Mouse (Mus musculus): ENCODE measurements around the gene Swi5. TPM values are rescaled to one million over a fixed set of nuclear protein-coding genes. Genes with fewer than 3 reads are reported as not detected.

Swi5 gene
- 437 and 458 TPM in 2 replicates for polyA plus RNA-seq (2015; fragmentation: Nextera tagmentation; extraction: Ambion mirVana)

GRCm38 (mm10) chr2:32287923-32288367, at the start of gene Swi5:
Gene Swi5 (minus strand): TSS chr2:32288075.
- peaks cover 22% of the 10 kb centered on the region for H3K4me1 ChIP-seq (replicated peaks)
- H3K4me3 ChIP-seq, result peak within 1 kb of the TSS; percentile 90
- H3K9ac ChIP-seq, result peak within 1 kb of the TSS; percentile 93
- peak within 1 kb of the TSS; percentile 95 for H3K4me2 ChIP-seq
- H3K27me3 ChIP-seq, result no peaks in the 10 kb centered on the region
- peaks cover 35% of the 10 kb centered on the region for H3K36me3 ChIP-seq
- peak; percentile 99 for ATAC-seq (ENCODE audit: low FRiP score)
- peak within 1 kb of the TSS; percentile 80 for H3K27ac ChIP-seq
- no peaks in the 10 kb centered on the region for H3K9me3 ChIP-seq
- WGBS, result under 1% methylated on average over 39 of the region's 41 CpGs

GRCm38 (mm10) chr2:32335888-32336287, 48.0 kb upstream of the Swi5 start:
- H3K27me3 ChIP-seq, result peaks cover 21% of the 10 kb centered on the region
- 50% methylated on average over 15 of the region's 15 CpGs for WGBS
- H3K27ac ChIP-seq, result no peak overlapping the region
- H3K9ac ChIP-seq, result no peak overlapping the region
- H3K4me3 ChIP-seq, result no peak overlapping the region
- no peaks in the 10 kb centered on the region for H3K9me3 ChIP-seq
- H3K4me2 ChIP-seq, result no peak overlapping the region
- H3K36me3 ChIP-seq, result peaks cover 91% of the 10 kb centered on the region
- no peaks in the 10 kb centered on the region for H3K4me1 ChIP-seq (replicated peaks)
- ATAC-seq (ENCODE audit: low FRiP score), result no peak

GRCm38 (mm10) chr2:32332159-32332558, 44.3 kb upstream of the Swi5 start:
- Histone ChIP-seq H3K9me3 (no peaks in the 10 kb centered on the region), H3K4me2 (no peak overlapping the region), H3K27ac (no peak overlapping the region), H3K4me1 (replicated peaks) (peaks cover 13% of the 10 kb centered on the region), H3K9ac (no peak overlapping the region), H3K4me3 (no peak overlapping the region), H3K27me3 (peaks cover 12% of the 10 kb centered on the region), H3K36me3 (peaks cover 68% of the 10 kb centered on the region)
- no peak for ATAC-seq (ENCODE audit: low FRiP score)
- 87% methylated on average over 5 of the region's 5 CpGs for WGBS

GRCm38 (mm10) chr2:32329531-32329930, 41.7 kb upstream of the Swi5 start:
- peak overlapping the region; percentile 39 for H3K9ac ChIP-seq
- no peak overlapping the region for H3K4me2 ChIP-seq
- ATAC-seq (ENCODE audit: low FRiP score), result no peak
- no peaks in the 10 kb centered on the region for H3K9me3 ChIP-seq
- peaks cover 13% of the 10 kb centered on the region for H3K4me1 ChIP-seq (replicated peaks)
- peaks cover 45% of the 10 kb centered on the region for H3K36me3 ChIP-seq
- H3K4me3 ChIP-seq, result no peak overlapping the region
- no peaks in the 10 kb centered on the region; the same call in 1 of the 2 replicates for H3K27me3 ChIP-seq
- WGBS, result 44% methylated on average over 6 of the region's 6 CpGs
- H3K27ac ChIP-seq, result no peak overlapping the region

GRCm38 (mm10) chr2:32328911-32329460, 41.1 kb upstream of the Swi5 start:
- WGBS, result 14% methylated on average over 13 of the region's 13 CpGs
- Histone ChIP-seq H3K27me3 (no peaks in the 10 kb centered on the region; the same call in 1 of the 2 replicates), H3K4me1 (replicated peaks) (peaks cover 13% of the 10 kb centered on the region), H3K36me3 (peaks cover 42% of the 10 kb centered on the region), H3K4me2 (no peak overlapping the region), H3K4me3 (no peak overlapping the region), H3K9me3 (no peaks in the 10 kb centered on the region), H3K9ac (peak overlapping the region; percentile 39), H3K27ac (no peak overlapping the region)
- no peak for ATAC-seq (ENCODE audit: low FRiP score)

GRCm38 (mm10) chr2:32327200-32327599, 39.3 kb upstream of the Swi5 start:
- 82% methylated on average over 4 of the region's 4 CpGs for WGBS
- Histone ChIP-seq H3K36me3 (peaks cover 30% of the 10 kb centered on the region), H3K9ac (no peak overlapping the region), H3K27ac (no peak overlapping the region), H3K9me3 (no peaks in the 10 kb centered on the region), H3K4me2 (no peak overlapping the region), H3K4me3 (no peak overlapping the region), H3K27me3 (no peaks in the 10 kb centered on the region; the same call in 1 of the 2 replicates), H3K4me1 (replicated peaks) (peaks cover 29% of the 10 kb centered on the region)
- no peak for ATAC-seq (ENCODE audit: low FRiP score)

GRCm38 (mm10) chr2:32325342-32325741, 37.5 kb upstream of the Swi5 start:
- WGBS, result 73% methylated on average over 7 of the region's 7 CpGs
- Histone ChIP-seq H3K9ac (no peak overlapping the region), H3K36me3 (peaks cover 20% of the 10 kb centered on the region), H3K9me3 (no peaks in the 10 kb centered on the region), H3K4me3 (no peak overlapping the region), H3K4me1 (replicated peaks) (peaks cover 36% of the 10 kb centered on the region), H3K27ac (0 out of 2 replicates have a peak overlapping the region, but pooled peaks have one; percentile 23), H3K27me3 (peaks cover 6% of the 10 kb centered on the region; the same call in 1 of the 2 replicates), H3K4me2 (no peak overlapping the region)
- no peak for ATAC-seq (ENCODE audit: low FRiP score)

- Histone ChIP-seq H3K36me3 (peaks cover 27% of the 10 kb centered on the region), H3K27ac (no peak overlapping the region), H3K4me3 (no peak overlapping the region), H3K9ac (no peak overlapping the region), H3K27me3 (peaks cover 15% of the 10 kb centered on the region), H3K9me3 (no peaks in the 10 kb centered on the region), H3K4me1 (replicated peaks) (peaks cover 37% of the 10 kb centered on the region), H3K4me2 (no peak overlapping the region)
- WGBS, result 55% methylated on average over 4 of the region's 4 CpGs
- ATAC-seq (ENCODE audit: low FRiP score), result no peak
Measured at GRCm38 (mm10) chr2:32324322-32324721, 36.4 kb upstream of the Swi5 start.

GRCm38 (mm10) chr2:32322754-32323741, 35.2 kb upstream of the Swi5 start:
- H3K4me2 ChIP-seq, result peak overlapping the region; percentile 35
- peaks cover 40% of the 10 kb centered on the region for H3K4me1 ChIP-seq (replicated peaks)
- ATAC-seq (ENCODE audit: low FRiP score), result peak; percentile 74
- H3K27ac ChIP-seq, result peak overlapping the region; percentile 89
- WGBS, result 48% methylated on average over 7 of the region's 7 CpGs
- peaks cover 25% of the 10 kb centered on the region for H3K27me3 ChIP-seq
- peaks cover 28% of the 10 kb centered on the region for H3K36me3 ChIP-seq
- no peak overlapping the region for H3K4me3 ChIP-seq
- H3K9ac ChIP-seq, result 0 out of 2 replicates have a peak overlapping the region, but pooled peaks have one; percentile 31
- H3K9me3 ChIP-seq, result no peaks in the 10 kb centered on the region

- H3K4me2 ChIP-seq, result no peak overlapping the region
- peak overlapping the region; percentile 46; the same call in 1 of the 2 replicates for H3K9ac ChIP-seq
- WGBS, result 78% methylated on average over 9 of the region's 9 CpGs
- H3K4me1 ChIP-seq (replicated peaks), result peaks cover 51% of the 10 kb centered on the region
- no peaks in the 10 kb centered on the region for H3K9me3 ChIP-seq
- no peak overlapping the region for H3K4me3 ChIP-seq
- peaks cover 37% of the 10 kb centered on the region for H3K27me3 ChIP-seq
- peaks cover 35% of the 10 kb centered on the region for H3K36me3 ChIP-seq
- peak overlapping the region; percentile 89 for H3K27ac ChIP-seq
- ATAC-seq (ENCODE audit: low FRiP score), result no peak
Measured at GRCm38 (mm10) chr2:32321591-32322298, 33.9 kb upstream of the Swi5 start.

- no peak overlapping the region for H3K4me2 ChIP-seq
- peaks cover 42% of the 10 kb centered on the region for H3K27me3 ChIP-seq
- no peak overlapping the region for H3K9ac ChIP-seq
- H3K27ac ChIP-seq, result no peak overlapping the region
- peaks cover 38% of the 10 kb centered on the region for H3K36me3 ChIP-seq
- H3K4me1 ChIP-seq (replicated peaks), result peaks cover 53% of the 10 kb centered on the region
- no peak overlapping the region for H3K4me3 ChIP-seq
- H3K9me3 ChIP-seq, result no peaks in the 10 kb centered on the region
- ATAC-seq (ENCODE audit: low FRiP score), result no peak
- WGBS, result 73% methylated on average over 11 of the region's 11 CpGs
Measured at GRCm38 (mm10) chr2:32320721-32321120, 32.8 kb upstream of the Swi5 start.
